ENCODE assay signal across 8 mouse cellular contexts in the genomic region with DNA sequence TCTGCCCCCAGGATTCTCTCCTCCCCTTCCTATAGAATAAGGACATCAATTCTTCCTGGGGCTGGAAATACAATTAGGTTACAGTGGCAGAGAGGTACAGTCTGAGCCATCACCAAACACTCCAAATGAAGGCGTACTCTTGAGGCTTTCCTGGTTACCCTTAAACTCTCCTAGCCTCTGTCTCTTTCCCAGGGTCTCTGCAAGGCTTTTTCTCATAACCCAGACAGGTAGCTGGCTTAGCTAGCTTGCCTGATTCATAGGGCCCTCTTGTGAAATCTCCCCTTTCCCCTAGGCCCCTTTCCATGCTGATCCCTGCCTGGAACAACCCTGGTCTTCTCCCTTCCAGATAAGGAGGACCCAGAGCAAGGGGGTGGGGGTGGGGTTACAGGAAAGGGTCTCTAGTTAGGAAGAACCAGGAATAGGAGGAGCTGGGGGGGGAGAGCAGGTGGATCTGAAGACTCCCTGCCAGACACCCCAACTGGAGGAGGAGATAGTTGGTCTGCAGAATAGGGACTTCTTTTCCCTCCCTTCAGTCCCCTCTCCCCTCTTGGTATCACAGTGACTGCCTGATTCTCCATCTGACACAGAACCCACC. TPM values are rescaled to one million over a fixed set of nuclear protein-coding genes. Genes with fewer than 3 reads are reported as not detected.
DNase-seq lines count a peak whose midpoint lies in the region; ATAC-seq and TF ChIP-seq lines count a peak whose summit lies in the region.

No protein-coding gene starts in this region.

- H3K27ac ChIP-seq in heart, embryonic 14.5 days (replicated peaks in 1 of 2; ENCODE audit: control insufficient read depth in 1 of 2, insufficient read depth in 1 of 2, low read depth in 2 of 2, low read length in 2 of 2), result peak overlapping the region in 1 of 2 experiments; percentile 65; a peak in 2 of 4 replicates
- H3K27ac ChIP-seq in brown adipose tissue, adult 24 weeks (replicated peaks; ENCODE audit: low read depth, low read length), result no peak overlapping the region
- H3K27ac ChIP-seq in hindbrain, embryonic 13.5 days, result no peak overlapping the region
- H3K27ac ChIP-seq in liver, postnatal 0 days (ENCODE audit: low read depth), result peak overlapping the region; percentile 87

- no peak for TF ChIP-seq EP300 in liver, postnatal 0 days (IDR thresholded peaks at IDR 0.05; ENCODE audit: low read depth)

- H3K9ac ChIP-seq in heart, embryonic 14.5 days (ENCODE audit: low read length), result peak overlapping the region; percentile 70
- peak overlapping the region; percentile 44 for H3K9ac ChIP-seq in hindbrain, embryonic 13.5 days
- peak overlapping the region; percentile 72 for H3K9ac ChIP-seq in liver, postnatal 0 days (replicated peaks)

- ATAC-seq in heart, embryonic 14.5 days (ENCODE audit: insufficient number of reproducible peaks, insufficient read depth, low FRiP score, low read depth), result no peak
- ATAC-seq in hindbrain, embryonic 13.5 days (ENCODE audit: low FRiP score), result no peak; the same call in 1 of the 2 replicates
- ATAC-seq in liver, postnatal 0 days, result no peak

- H3K9me3 ChIP-seq in heart, embryonic 14.5 days (ENCODE audit: control insufficient read depth, low read length), result no peaks in the 10 kb centered on the region
- no peaks in the 10 kb centered on the region for H3K9me3 ChIP-seq in hindbrain, embryonic 13.5 days
- no peaks in the 10 kb centered on the region for H3K9me3 ChIP-seq in liver, postnatal 0 days (ENCODE audit: low read length)

- WGBS in heart, embryonic 14.5 days, result 58% methylated on average over 1 of the region's 1 CpGs
- 69% methylated on average over 1 of the region's 1 CpGs for WGBS in hindbrain, embryonic 13.5 days
- WGBS in liver, postnatal 0 days (ENCODE audit: insufficient replicate concordance), result 52% methylated on average over 1 of the region's 1 CpGs

- H3K36me3 ChIP-seq in heart, embryonic 14.5 days (ENCODE audit: control insufficient read depth, insufficient read depth, low read length), result 0 out of 2 replicates have a peak, but pooled peaks cover 7% of the 10 kb centered on the region
- H3K36me3 ChIP-seq in hindbrain, embryonic 13.5 days, result no peaks in the 10 kb centered on the region
- H3K36me3 ChIP-seq in liver, postnatal 0 days (replicated peaks; ENCODE audit: insufficient read depth, low read length), result peaks cover 12% of the 10 kb centered on the region

- H3K4me3 ChIP-seq in heart, embryonic 14.5 days (ENCODE audit: control insufficient read depth in 1 of 2, insufficient read depth in 1 of 2, low read depth in 1 of 2, low read length in 2 of 2), result peak overlapping the region; percentile 62 to 85
- H3K4me3 ChIP-seq in brown adipose tissue, adult 24 weeks (ENCODE audit: insufficient read depth, low read depth, low read length), result peak overlapping the region; percentile 86
- peak overlapping the region; percentile 53 for H3K4me3 ChIP-seq in hindbrain, embryonic 13.5 days
- peak overlapping the region; percentile 65 for H3K4me3 ChIP-seq in liver, postnatal 0 days (ENCODE audit: low read depth, low read length)

- H3K4me1 ChIP-seq in heart, embryonic 14.5 days (ENCODE audit: control insufficient read depth in 2 of 2, insufficient read depth in 2 of 2, low read length in 2 of 2), result peaks cover 24 to 44% of the 10 kb centered on the region in 2 experiments
- peaks cover 8% of the 10 kb centered on the region for H3K4me1 ChIP-seq in brown adipose tissue, adult 24 weeks (ENCODE audit: control insufficient read depth, insufficient read depth, insufficient read length, low read length)
- peaks cover 46% of the 10 kb centered on the region for H3K4me1 ChIP-seq in hindbrain, embryonic 13.5 days (replicated peaks)
- H3K4me1 ChIP-seq in liver, postnatal 0 days (ENCODE audit: insufficient read depth), result peaks cover 30% of the 10 kb centered on the region

- DNase-seq in heart, adult 11 months, result no peak
- no peak for DNase-seq in liver, postnatal 0 days
- no peak for DNase-seq in thymus, postnatal 10 days (ENCODE audit: low spot score in 2 of 2)
- no peak for DNase-seq in ovary, postnatal 14 days (ENCODE audit: low spot score)
- no peak for DNase-seq in kidney, postnatal 14 days

- no peak for TF ChIP-seq CTCF in liver, postnatal 0 days (IDR thresholded peaks at IDR 0.05; ENCODE audit: low read depth)

- peak overlapping the region; percentile 77 for H3K4me2 ChIP-seq in heart, embryonic 14.5 days (ENCODE audit: low read length)
- H3K4me2 ChIP-seq in hindbrain, embryonic 13.5 days, result peak overlapping the region; percentile 83
- H3K4me2 ChIP-seq in liver, postnatal 0 days (ENCODE audit: low read depth, low read length), result peak overlapping the region; percentile 76

- no peaks in the 10 kb centered on the region for H3K27me3 ChIP-seq in heart, embryonic 14.5 days (ENCODE audit: control insufficient read depth, insufficient read depth, low read length)
- peaks cover 11% of the 10 kb centered on the region; the same call in 1 of the 2 replicates for H3K27me3 ChIP-seq in hindbrain, embryonic 13.5 days
- H3K27me3 ChIP-seq in liver, postnatal 0 days (ENCODE audit: insufficient read depth, low read length), result 0 out of 2 replicates have a peak, but pooled peaks cover 4% of the 10 kb centered on the region

RNA-seq across cellular contexts. Expression of a gene that starts 1.9 kb away (rescaled TPM):
- 18.7 and 21.3 TPM in 2 replicates for polyA plus RNA-seq in heart, embryonic 14.5 days (2014; fragmentation: Nextera tagmentation; extraction: Ambion mirVana)
- 7.3 and 9.6 TPM in 2 replicates for polyA plus RNA-seq in brown adipose tissue, adult 24 weeks (2012; ENCODE audit: insufficient read depth, insufficient read length, missing spikeins)
- polyA plus RNA-seq in hindbrain, embryonic 13.5 days (2015; fragmentation: Nextera tagmentation; extraction: Ambion mirVana), result 12.1 and 13.1 TPM in 2 replicates
- 6.6 and 9.9 TPM in 2 replicates for polyA plus RNA-seq in liver, postnatal 0 days (2015; fragmentation: Nextera tagmentation; extraction: Ambion mirVana)
